Mouse (Mus musculus) E14TG2a.4 (cell line): ENCODE data around the gene Cep70.
A peak's percentile ranks its signal among the peaks of the same experiment; 100 is the strongest.

Source experiments
- H3K27me3 ChIP-seq: 2 replicates; pipeline ENCODE4 v1.6.1; 2014; ENCODE audit warnings: low read length, control low read depth; ENCODE audit not compliant: insufficient read depth
- H3K36me3 ChIP-seq: 2 replicates; pipeline ENCODE4 v1.6.1; 2014; ENCODE audit warnings: low read length, control low read depth; ENCODE audit not compliant: insufficient read depth
- H3K4me1 ChIP-seq: replicated peaks from 2 replicates; pipeline ENCODE4 v1.6.1; 2014; ENCODE audit warnings: low read depth, low read length, control low read depth
- H3K4me3 ChIP-seq: replicated peaks from 2 replicates; pipeline ENCODE4 v1.5.1; 2014; ENCODE audit warnings: mild to moderate bottlenecking, low read length
- H3K9me3 ChIP-seq: 2 replicates; pipeline ENCODE4 v1.6.1; 2014; ENCODE audit warnings: low read length, control low read depth
- CTCF ChIP-seq: conservative IDR thresholded peaks from 2 replicates; pipeline ENCODE4 v1.5.1; 2014; ENCODE audit warnings: low read length
- NANOG ChIP-seq: IDR thresholded peaks from 2 replicates; pipeline ENCODE4 v1.6.1; 2014; ENCODE audit warnings: borderline replicate concordance, low read length, mixed read lengths
- POU5F1 ChIP-seq: IDR thresholded peaks from 2 replicates; pipeline ENCODE4 v1.6.1; 2014; ENCODE audit warnings: low read length, borderline replicate concordance

The Cep70 gene

GRCm38 (mm10) chr9:99336538-99336937, 93.4 kb downstream of the Cep70 start:
- Histone ChIP-seq H3K4me3 (no peak overlapping the region), H3K36me3 (peaks cover 7% of the 10 kb centered on the region; the same call in 1 of the 2 replicates), H3K9me3 (no peaks in the 10 kb centered on the region), H3K4me1 (peaks cover 23% of the 10 kb centered on the region), H3K27me3 (no peaks in the 10 kb centered on the region)
- no peak for TF ChIP-seq NANOG
- TF ChIP-seq CTCF: no peak
- TF ChIP-seq POU5F1: no peak

- Histone ChIP-seq H3K36me3 (no peaks in the 10 kb centered on the region), H3K4me1 (peaks cover 23% of the 10 kb centered on the region), H3K27me3 (no peaks in the 10 kb centered on the region), H3K9me3 (no peaks in the 10 kb centered on the region), H3K4me3 (no peak overlapping the region)
- TF ChIP-seq CTCF: no peak
- TF ChIP-seq NANOG: no peak
- no peak for TF ChIP-seq POU5F1
These were observed 95.1 kb downstream of the Cep70 start for GRCm38 (mm10) chr9:99338293-99338692.

GRCm38 (mm10) chr9:99339182-99339581, 96.0 kb downstream of the Cep70 start:
- TF ChIP-seq NANOG: no peak
- peak; percentile 48 for TF ChIP-seq CTCF
- Histone ChIP-seq H3K9me3 (no peaks in the 10 kb centered on the region), H3K27me3 (no peaks in the 10 kb centered on the region), H3K4me3 (no peak overlapping the region), H3K36me3 (no peaks in the 10 kb centered on the region), H3K4me1 (peaks cover 23% of the 10 kb centered on the region)

- H3K27me3 ChIP-seq: no peaks in the 10 kb centered on the region
- peaks cover 23% of the 10 kb centered on the region for H3K4me1 ChIP-seq
- no peaks in the 10 kb centered on the region for H3K36me3 ChIP-seq
- no peaks in the 10 kb centered on the region for H3K9me3 ChIP-seq
- TF ChIP-seq NANOG (no peak), POU5F1 (no peak), CTCF (no peak)
- H3K4me3 ChIP-seq: no peak overlapping the region
These were observed 97.0 kb downstream of the Cep70 start for GRCm38 (mm10) chr9:99340126-99340525.

- TF ChIP-seq NANOG: no peak
- TF ChIP-seq CTCF: no peak
- TF ChIP-seq POU5F1: no peak
- Histone ChIP-seq H3K4me3 (no peak overlapping the region), H3K27me3 (no peaks in the 10 kb centered on the region), H3K4me1 (peaks cover 30% of the 10 kb centered on the region), H3K36me3 (no peaks in the 10 kb centered on the region), H3K9me3 (no peaks in the 10 kb centered on the region)
These were observed 98.4 kb downstream of the Cep70 start for GRCm38 (mm10) chr9:99341600-99341999.

GRCm38 (mm10) chr9:99345351-99345792, 102.2 kb downstream of the Cep70 start:
- Histone ChIP-seq H3K36me3 (no peaks in the 10 kb centered on the region), H3K4me1 (peaks cover 10% of the 10 kb centered on the region), H3K9me3 (no peaks in the 10 kb centered on the region; the same call in 1 of the 2 replicates), H3K27me3 (no peaks in the 10 kb centered on the region), H3K4me3 (no peak overlapping the region)
- no peak for TF ChIP-seq NANOG
- no peak for TF ChIP-seq CTCF
- TF ChIP-seq POU5F1: no peak
